In the genomic region with DNA sequence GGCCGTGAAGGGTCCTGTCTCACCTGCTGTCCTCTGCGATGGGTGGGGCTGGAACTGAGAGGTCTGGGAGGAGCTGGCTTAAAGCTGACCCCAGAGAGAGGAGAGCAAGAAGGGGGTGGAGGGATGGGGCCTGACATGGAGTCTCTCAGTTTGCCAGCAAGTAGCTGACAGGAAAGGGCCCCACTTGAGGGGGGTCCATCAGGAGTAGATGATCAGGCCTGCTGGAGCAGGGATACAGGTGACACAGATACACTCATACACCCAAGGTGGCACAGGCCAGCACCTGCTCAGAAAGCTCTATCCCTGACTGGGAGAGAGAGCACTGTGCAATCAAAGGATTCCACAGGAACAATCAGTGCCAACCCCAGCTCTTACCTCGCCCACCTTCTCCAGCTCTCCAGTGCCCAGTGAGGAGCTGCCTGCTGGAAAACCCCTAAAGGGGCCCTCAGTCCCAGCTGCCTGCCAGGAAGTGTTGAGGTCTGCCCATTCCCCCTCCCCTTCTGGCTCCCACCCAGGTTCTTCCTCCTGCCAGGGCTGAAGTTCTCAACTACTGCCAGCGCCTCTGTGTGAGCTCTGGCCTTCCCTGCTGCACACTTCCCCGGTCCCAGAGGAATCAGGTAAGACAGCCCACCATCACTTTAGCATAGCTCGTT, we compare ENCODE assay signal across 8 mouse cellular contexts. TPM values are rescaled to one million over a fixed set of nuclear protein-coding genes. Genes with fewer than 3 reads are reported as not detected.
A peak's percentile ranks its signal among the peaks of the same experiment; 100 is the strongest.
DNase-seq lines count a peak whose midpoint lies in the region; ATAC-seq and TF ChIP-seq lines count a peak whose summit lies in the region.

A gene (minus strand): TSS at position 524 of the 653 bp plus-strand sequence.

- TF ChIP-seq CTCF in CH12.LX (conservative IDR thresholded peaks at IDR 0.05 in 1 of 2, IDR thresholded peaks at IDR 0.05 in 1 of 2; ENCODE audit: low read depth in 2 of 2, low read length in 2 of 2) = no peak
- TF ChIP-seq CTCF in lung, adult 2 months (IDR thresholded peaks at IDR 0.05; ENCODE audit: insufficient read depth, low read length) = no peak
- TF ChIP-seq CTCF in olfactory bulb, adult 2 months (IDR thresholded peaks at IDR 0.05; ENCODE audit: insufficient read depth, low read depth, low read length) = no peak

- peaks cover 0 to 63% of the 10 kb centered on the region in 2 experiments for H3K36me3 ChIP-seq in CH12.LX (replicated peaks in 1 of 2; ENCODE audit: control insufficient read depth in 1 of 2, insufficient read depth in 1 of 2, low read length in 1 of 2)

- H3K79me2 ChIP-seq in CH12.LX (replicated peaks; ENCODE audit: control insufficient read depth, extremely low read depth, insufficient read depth, poor library complexity, severe bottlenecking) = no peaks in the 10 kb centered on the region

- dilution Hi-C loops in CH12.LX (cut with MboI; ENCODE audit: extremely low pct_ligation_motif_present, extremely low pct_unique_long_range_greater_than_20kb, low sequenced_read_pairs) = no loop called here

- no peak for TF ChIP-seq EP300 in CH12.LX (IDR thresholded peaks at IDR 0.05; ENCODE audit: low read length)

- TF ChIP-seq POLR2A in CH12.LX (IDR thresholded peaks at IDR 0.05; ENCODE audit: low read depth, low read length) = no peak
- peak; percentile 72; the same call in 1 of the 2 replicates for TF ChIP-seq POLR2A in lung, adult 2 months (IDR thresholded peaks at IDR 0.05; ENCODE audit: borderline replicate concordance, extremely low read depth, low read depth, low read length)
- no peak for TF ChIP-seq POLR2A in olfactory bulb, adult 2 months (IDR thresholded peaks at IDR 0.05; ENCODE audit: insufficient read depth, low read depth, low read length)

- H3K9ac ChIP-seq in CH12.LX (ENCODE audit: insufficient read depth, low read depth) = no peak within 1 kb of the TSS

- peak; percentile 54 for DNase-seq in CH12.LX (ENCODE audit: extremely low read depth)
- peak; percentile 39 for DNase-seq in cerebellum, adult 9-10 months
- DNase-seq in frontal cortex, adult 2 months (ENCODE audit: extremely low spot score in 1 of 2, low spot score in 1 of 2) = peak; percentile 72 to 82
- peak; percentile 69 to 78 for DNase-seq in layer of hippocampus, adult 8-10 months (ENCODE audit: low spot score in 2 of 2)
- DNase-seq in lung, adult 2 months = peak; percentile 97
- peak; percentile 51 to 52 for DNase-seq in thymus, postnatal 10 days (ENCODE audit: low spot score in 2 of 2)

- peak within 1 kb of the TSS; percentile 48; the same call in 1 of the 2 replicates for H3K4me2 ChIP-seq in CH12.LX (ENCODE audit: insufficient read depth, low read depth, poor library complexity, severe bottlenecking)

- peak; percentile 83 to 86 for ATAC-seq in hematopoietic stem cell, adult 5-6 weeks (replicated peaks in 1 of 2; ENCODE audit: insufficient read depth in 1 of 2, low FRiP score in 2 of 2, low TSS enrichment in 1 of 2, low read depth in 1 of 2, poor library complexity in 2 of 2, severe bottlenecking in 2 of 2)

- peak within 1 kb of the TSS; percentile 50 to 73 (median 59) for H3K4me3 ChIP-seq in CH12.LX (replicated peaks in 1 of 3; ENCODE audit: low read depth in 2 of 3, low read length in 2 of 3, poor library complexity in 1 of 3)
- peak within 1 kb of the TSS; percentile 88 for H3K4me3 ChIP-seq in lung, adult 2 months (replicated peaks; ENCODE audit: extremely low read depth, low read depth, low read length)
- peak within 1 kb of the TSS; percentile 35 for H3K4me3 ChIP-seq in olfactory bulb, adult 2 months (ENCODE audit: insufficient read depth, low read depth, low read length)

- WGBS in lung, adult 2 months = 2% methylated on average over 6 of the region's 6 CpGs
- 32% methylated on average over 6 of the region's 6 CpGs for WGBS in olfactory bulb, adult 2 months

- H3K9me3 ChIP-seq in CH12.LX (replicated peaks; ENCODE audit: low read length) = no peaks in the 10 kb centered on the region

- H3K27ac ChIP-seq in CH12.LX (ENCODE audit: insufficient read depth, low read depth) = no peak within 1 kb of the TSS
- H3K27ac ChIP-seq in olfactory bulb, adult 2 months (ENCODE audit: insufficient read depth, low read depth, low read length) = peak within 1 kb of the TSS; percentile 34

- TF ChIP-seq RAD21 in CH12.LX (IDR thresholded peaks at IDR 0.05; ENCODE audit: low read depth, low read length) = no peak

- in situ Hi-C loops in CH12.LX (cut with MboI; ENCODE audit: low pct_ligation_motif_present, low pct_unique_long_range_greater_than_20kb, low sequenced_read_pairs) = no loop called here

- H3K27me3 ChIP-seq in CH12.LX (replicated peaks) = no peaks in the 10 kb centered on the region

- peaks cover 10 to 92% of the 10 kb centered on the region in 2 experiments for H3K4me1 ChIP-seq in CH12.LX (ENCODE audit: control insufficient read depth in 1 of 2, insufficient read depth in 2 of 2)
- peaks cover 14% of the 10 kb centered on the region for H3K4me1 ChIP-seq in lung, adult 2 months (ENCODE audit: control insufficient read depth, insufficient read depth, low read length)
- H3K4me1 ChIP-seq in olfactory bulb, adult 2 months (ENCODE audit: control insufficient read depth, insufficient read depth, low read length) = peaks cover 13% of the 10 kb centered on the region

TF ChIP-seq in CH12.LX, 34 proteins besides CTCF, POLR2A, EP300 and RAD21:
- TF ChIP-seq ELF1 (IDR thresholded peaks at IDR 0.05; ENCODE audit: low read depth, low read length) (peak; percentile 41), TCF12 (IDR thresholded peaks at IDR 0.05; ENCODE audit: low read depth, low read length) (peak; percentile 18; the same call in 1 of the 2 replicates), BHLHE40 (IDR thresholded peaks at IDR 0.05; ENCODE audit: low read depth, low read length) (0 out of 2 replicates have a peak, but pooled peaks have one; percentile 6), E2F4 (IDR thresholded peaks at IDR 0.05; ENCODE audit: insufficient replicate concordance, low read depth, low read length) (no peak), RCOR1 (conservative IDR thresholded peaks at IDR 0.05; ENCODE audit: low read depth, low read length) (no peak)
TF ChIP-seq in CH12.LX: peak in this region for 3.

RNA-seq across cellular contexts. Expression of the gene that starts here (rescaled TPM):
- total RNA-seq in CH12.LX (2012; rRNA removed) (39.4 and 43.3 TPM in 2 replicates), CH12.LX (2014; rRNA removed) (82.2 and 89.8 TPM in 2 replicates)
- polyA plus RNA-seq in CH12.LX (2012; ENCODE audit: insufficient read length, low read depth) = 159 and 162 TPM in 2 replicates
- 80.2 and 89.1 TPM in 2 replicates for polyA plus RNA-seq in frontal cortex, adult 2 months (2012; rRNA removed)
- total RNA-seq in hematopoietic stem cell, adult 5-6 weeks (2017) = 261 and 319 TPM in 2 replicates
- 100 to 1,000 TPM in 2 of 4 experiments, 10 to 100 TPM in 2; 55.0 to 137 (median 83.8) TPM for total RNA-seq in layer of hippocampus, adult 8-10 months (2022)
- 521 and 609 TPM in 2 replicates for polyA plus RNA-seq in lung, adult 2 months (2012; rRNA removed)
- not detected in 2 replicates for polyA plus RNA-seq in olfactory bulb, adult 2 months (2012; ENCODE audit: insufficient read depth, insufficient read length, low replicate concordance, missing spikeins)

Comparison
In these comparisons a context has a peak if more than half of its experiments do, and no peak if none do; other contexts are left out.
1. DNase-seq: peak in every context shown above with its lines; median percentile 97 in lung, adult 2 months; 77 in frontal cortex, adult 2 months; 74 in layer of hippocampus, adult 8-10 months; 54 in CH12.LX; 52 in thymus, postnatal 10 days; 39 in cerebellum, adult 9-10 months.
2. H3K4me3 ChIP-seq: peak in every context shown above with its lines; median percentile 88 in lung, adult 2 months; 59 in CH12.LX; 35 in olfactory bulb, adult 2 months.